Mouse (Mus musculus) thymus, postnatal 25 days (tissue): ENCODE measurements at regions not wholly inside any gene's neighbourhood (a gene's known extent, or its start where the extent isn't known, plus 50 kb on each side); places are given as distances from the start of the nearest gene placed in this dataset.

Source experiments
- DNase-seq: peaks from one replicate; pipeline ENCODE4 v3.0.0; 2022

DNA sequence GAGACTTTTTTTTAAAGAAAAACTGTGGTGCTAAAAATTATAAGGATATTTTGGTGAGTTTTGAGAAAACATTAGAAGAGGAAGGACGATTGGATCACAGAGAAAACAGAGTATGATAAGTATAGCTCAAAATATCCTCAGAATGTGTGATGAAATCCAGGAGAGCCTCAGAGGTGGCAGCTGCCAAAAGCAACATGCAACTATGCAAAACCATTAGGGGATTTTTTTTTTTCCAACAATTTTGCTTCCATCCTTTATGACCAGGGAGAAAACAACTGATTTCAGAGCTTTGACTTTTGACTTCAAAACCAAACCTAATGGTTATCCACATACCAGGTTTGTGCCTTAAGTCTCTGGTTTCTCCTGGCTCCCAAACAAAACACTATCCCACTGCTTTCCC lies 267.4 kb upstream of the Erbb4 start:
- no peak for DNase-seq

DNA sequence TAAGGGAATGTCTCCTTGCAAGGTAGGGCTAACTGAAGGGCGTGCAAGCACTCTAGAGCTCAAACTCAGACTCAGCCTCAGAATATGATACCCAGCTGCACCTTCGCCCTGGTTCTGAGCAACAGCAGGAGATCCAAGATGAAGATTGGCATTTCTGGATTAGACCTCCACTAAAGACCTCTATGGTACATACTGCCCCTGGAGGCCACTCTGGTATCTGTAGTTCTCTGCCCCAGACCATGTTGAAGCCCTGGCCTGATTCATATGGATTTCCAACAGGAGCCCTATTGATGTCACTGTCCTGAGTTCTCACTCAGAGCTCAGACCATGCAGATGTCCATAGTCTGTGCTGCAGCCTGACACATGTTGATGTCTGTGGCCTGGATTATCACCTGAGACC lies 262.2 kb upstream of the Erbb4 start:
- no peak for DNase-seq

GRCm38 (mm10) chr1:69367531-69367930 lies 259.7 kb upstream of the Erbb4 start:
- DNase-seq, result no peak

GRCm38 (mm10) chr1:69364069-69364468 lies 256.2 kb upstream of the Erbb4 start:
- DNase-seq, result no peak

DNA sequence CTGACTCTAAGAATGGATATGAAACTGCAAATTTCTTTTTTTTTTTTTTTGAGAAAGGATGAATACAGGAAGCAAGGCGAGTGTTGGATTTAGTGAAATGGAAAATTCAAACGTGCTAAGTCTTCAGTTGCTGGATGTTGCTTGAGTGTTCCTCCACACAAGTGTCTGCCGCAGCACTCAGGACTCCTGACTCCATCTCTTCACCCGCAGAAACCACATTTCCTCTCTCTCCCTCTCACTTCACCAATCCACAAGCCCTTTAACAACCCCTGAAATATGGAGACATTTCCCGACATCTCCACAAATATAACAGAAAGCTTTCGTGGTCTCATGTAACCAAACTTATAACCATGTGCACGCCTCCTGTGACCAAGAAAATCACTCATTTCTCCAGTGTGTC lies 249.7 kb upstream of the Erbb4 start:
- DNase-seq, result no peak

DNA sequence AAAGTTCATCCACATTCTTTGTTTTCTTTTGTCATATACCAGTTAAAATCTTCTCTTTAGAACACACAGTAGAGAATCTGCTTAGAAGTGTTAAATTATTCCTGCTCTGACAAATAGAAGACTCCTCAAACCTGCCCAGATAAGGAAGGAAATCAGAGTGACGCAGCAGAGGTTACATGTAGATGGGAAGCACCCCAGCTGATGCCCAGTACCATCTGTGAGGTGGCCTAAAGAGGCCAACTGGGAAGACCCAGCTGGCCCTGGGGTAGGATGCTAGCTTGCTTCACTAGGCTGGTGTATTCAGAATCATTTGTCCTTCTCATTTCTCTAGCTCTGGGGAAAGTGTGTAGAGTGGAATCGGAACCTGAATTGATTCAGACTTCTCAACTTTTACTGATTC lies 242.6 kb upstream of the Erbb4 start:
- no peak for DNase-seq

DNA sequence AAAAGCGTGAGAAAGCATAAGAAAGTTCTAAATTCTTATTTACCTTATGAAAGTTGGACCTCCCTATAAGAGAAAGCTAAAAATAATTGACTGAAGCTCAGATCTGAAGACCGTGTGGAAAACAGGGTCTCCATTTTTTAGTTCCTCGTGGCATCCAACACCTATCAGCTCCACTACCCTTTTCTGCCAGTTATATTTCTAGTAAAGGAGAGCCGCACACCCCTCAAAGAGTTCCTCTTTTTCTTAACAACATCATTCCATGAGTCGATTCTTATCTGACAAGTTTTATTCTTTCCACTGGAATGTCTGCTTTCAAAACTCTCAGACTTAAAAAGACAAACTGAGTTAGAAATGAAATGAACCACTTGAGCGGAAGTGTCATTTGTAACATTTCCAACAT lies 242.0 kb upstream of the Erbb4 start:
- DNase-seq, result no peak

DNA sequence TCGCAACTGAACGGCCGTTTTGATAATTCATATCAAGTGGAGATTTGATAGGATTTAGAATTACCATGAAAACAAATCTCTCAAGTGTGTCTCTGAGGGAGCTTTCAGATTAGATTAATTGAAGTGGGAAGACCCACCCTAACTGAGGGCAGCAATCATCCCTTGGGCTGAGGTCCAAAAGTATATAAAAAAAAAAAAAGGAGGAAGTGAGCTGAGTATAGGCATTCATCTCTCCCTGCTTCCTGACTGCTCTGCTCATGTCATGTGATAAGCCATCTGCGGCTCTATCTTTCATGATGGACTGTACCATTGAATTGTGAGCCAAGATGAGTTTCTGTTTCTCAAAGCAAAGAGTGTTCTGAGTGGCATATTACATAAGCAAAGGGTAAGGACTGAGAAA lies 234.2 kb upstream of the Erbb4 start:
- no peak for DNase-seq

GRCm38 (mm10) chr1:69340481-69340880 lies 232.6 kb upstream of the Erbb4 start:
- DNase-seq, result no peak

GRCm38 (mm10) chr1:69331418-69332254 lies 223.8 kb upstream of the Erbb4 start:
- DNase-seq, result peak; percentile 8

- no peak for DNase-seq
These were observed 221.5 kb upstream of the Erbb4 start for GRCm38 (mm10) chr1:69329399-69329798.

GRCm38 (mm10) chr1:69326711-69327110 lies 218.9 kb upstream of the Erbb4 start:
- DNase-seq, result no peak

GRCm38 (mm10) chr1:69319526-69319925 lies 211.7 kb upstream of the Erbb4 start:
- no peak for DNase-seq

DNA sequence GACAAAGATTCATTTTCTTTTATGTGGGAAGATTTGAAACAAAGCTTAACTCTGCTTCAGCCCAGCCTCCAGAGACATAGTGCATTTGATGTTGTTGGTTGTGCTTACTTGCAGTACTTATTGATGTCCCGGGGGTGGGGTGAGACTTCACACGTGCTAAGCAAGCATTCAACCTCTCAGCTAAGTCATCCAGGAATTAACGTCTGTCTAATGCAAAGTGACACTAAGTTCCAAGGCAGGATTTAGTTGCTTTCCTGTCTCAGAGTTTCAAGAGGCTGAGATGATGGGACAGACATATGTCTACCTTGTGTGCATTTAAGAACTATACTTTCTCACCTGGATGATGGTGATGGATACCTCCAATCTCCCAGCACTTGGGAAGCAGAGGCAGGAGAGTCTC lies 189.0 kb upstream of the Erbb4 start:
- no peak for DNase-seq

DNA sequence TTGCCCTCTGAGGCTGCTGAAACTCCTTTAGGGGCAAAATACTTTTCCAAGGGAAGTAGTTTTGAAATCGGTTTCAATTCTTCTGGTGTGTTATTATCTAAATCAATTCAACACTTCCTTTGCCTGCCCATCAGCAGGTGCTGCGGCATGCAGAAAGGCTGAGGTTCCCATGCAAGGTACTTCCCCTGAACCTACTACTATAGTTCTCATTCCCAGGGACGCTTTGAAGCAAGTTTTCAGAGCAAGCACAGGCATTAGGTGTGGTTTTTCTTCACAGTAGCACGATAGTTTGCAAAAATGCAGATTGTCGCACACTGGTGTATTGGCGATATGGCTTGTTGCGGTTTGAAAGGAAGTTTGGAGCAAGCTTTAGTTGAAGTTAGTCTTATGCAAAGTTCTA lies 183.5 kb upstream of the Erbb4 start:
- DNase-seq, result peak; percentile 30

GRCm38 (mm10) chr1:69286374-69286773 lies 178.5 kb upstream of the Erbb4 start:
- no peak for DNase-seq

- no peak for DNase-seq
These were observed 169.6 kb upstream of the Erbb4 start for GRCm38 (mm10) chr1:69277428-69277827.

DNA sequence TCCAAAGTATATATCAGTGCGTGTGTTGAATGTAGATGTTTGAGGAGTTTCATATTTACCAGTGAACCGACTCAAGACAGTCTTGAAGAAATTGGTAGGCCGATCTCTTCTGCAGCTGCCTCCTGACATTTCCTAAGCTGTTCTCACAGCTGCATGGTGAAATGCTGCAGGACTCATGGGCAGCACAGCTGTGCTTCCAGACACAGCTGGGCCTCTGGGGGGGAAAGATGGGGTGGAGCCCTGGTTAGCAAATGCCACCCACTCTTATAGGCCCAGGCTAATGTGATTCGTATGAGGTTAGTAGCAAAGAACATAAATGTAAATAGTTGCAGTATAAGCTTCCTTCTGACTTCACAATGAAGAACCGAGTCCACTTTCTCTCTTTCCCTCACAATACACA lies 139.8 kb upstream of the Erbb4 start:
- peak; percentile 29 for DNase-seq

DNA sequence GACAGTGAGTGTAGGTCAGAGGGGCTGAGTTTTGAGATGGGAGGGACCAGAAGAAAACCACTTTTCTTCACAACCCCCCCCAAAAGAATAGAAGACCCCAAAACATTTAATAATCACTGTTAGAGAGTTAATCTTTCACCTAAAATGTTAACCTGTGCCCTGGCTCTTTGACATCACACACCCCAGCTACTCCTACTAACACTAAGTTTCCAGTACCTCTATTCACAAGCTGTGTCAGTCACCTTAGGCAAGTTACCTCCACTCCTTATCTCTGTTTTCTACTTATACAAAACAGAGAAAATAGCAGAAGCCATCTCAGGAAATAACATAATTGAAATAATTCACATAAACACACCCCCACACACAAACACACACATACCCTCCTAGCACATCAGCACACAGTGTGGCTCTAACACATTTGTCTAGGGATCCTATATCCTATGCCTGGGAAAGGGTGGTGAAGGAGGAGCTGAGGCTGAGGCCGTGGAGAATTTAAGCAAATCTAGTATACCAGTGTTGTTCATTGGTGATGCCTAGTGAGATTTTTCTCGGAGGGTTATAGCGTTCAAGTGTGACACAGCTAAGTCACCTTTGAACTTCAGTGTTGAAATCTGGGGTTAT lies 134.5 kb upstream of the Erbb4 start:
- DNase-seq, result no peak

- DNase-seq, result peak; percentile 63
These were observed 133.8 kb upstream of the Erbb4 start for GRCm38 (mm10) chr1:69241502-69242214.

DNA sequence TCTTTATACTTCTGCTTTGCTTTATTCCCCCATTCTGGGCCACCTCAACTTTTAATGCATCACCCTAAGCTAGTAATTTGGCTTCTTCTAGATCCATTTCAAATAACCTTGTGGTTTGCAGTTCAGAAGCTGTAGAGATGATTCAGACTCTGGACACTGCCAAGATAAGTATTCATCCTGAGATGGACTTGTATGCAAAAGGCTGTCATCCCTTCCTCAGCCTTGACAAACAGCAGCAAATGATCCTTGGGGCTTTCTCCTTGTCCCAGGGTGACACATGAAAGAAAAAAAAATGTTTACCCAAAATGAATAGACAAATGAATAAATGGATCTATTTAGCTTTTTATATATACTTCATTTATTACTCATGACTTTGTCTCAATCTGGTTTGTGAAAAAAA lies 120.0 kb upstream of the Erbb4 start:
- DNase-seq, result no peak

DNA sequence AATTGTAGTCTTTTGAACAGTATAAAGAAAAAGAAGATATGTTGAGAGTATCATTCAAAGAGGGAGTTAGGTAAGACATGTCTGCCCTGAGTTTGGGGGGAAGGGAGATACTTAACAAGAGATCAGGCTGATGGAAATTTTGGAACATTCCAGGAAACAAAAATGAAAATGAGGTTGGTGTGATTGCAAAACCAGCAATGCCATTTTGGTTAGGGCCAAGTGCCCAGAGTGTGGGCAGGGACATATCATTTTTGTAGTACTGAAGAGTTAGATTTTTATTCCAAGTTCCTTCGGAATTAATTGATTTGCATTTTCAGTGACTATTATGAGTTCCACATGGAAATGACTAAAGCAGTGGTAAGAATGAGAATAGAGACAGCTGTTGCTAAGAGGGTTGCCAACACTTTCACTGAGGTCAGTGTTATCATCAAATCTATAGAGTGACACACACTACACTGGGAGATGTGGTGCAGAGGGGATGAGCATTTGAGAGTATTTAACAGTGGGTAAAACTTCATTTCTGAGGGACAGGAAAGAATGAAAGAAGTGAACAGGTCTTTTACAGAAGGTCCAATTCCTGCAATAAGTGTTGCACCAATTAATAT lies 105.1 kb upstream of the Erbb4 start:
- no peak for DNase-seq

GRCm38 (mm10) chr1:69202745-69203144 lies 94.9 kb upstream of the Erbb4 start:
- DNase-seq, result no peak

DNA sequence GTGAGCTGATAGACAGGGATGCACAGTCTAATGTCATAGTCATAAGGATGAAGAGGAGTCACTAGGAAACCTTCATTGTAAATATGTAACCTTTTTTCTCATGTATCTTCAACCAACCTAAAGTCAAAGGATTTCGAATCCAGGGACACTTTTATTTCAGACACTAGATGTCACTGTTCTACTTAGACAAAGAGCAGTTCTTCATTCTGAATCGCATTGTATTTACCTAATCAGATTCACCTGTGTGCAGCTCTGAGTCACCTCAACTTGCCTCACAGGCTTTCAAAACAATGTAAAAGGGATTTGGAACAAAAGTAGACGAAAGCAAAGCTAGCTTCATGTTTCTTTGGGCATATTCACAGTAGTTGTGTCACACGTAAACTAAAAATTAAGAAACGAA lies 57.3 kb upstream of the Erbb4 start:
- no peak for DNase-seq
